Mouse (Mus musculus): Measurements from ENCODE around the gene Oas3.

Oas3 gene

DNA sequence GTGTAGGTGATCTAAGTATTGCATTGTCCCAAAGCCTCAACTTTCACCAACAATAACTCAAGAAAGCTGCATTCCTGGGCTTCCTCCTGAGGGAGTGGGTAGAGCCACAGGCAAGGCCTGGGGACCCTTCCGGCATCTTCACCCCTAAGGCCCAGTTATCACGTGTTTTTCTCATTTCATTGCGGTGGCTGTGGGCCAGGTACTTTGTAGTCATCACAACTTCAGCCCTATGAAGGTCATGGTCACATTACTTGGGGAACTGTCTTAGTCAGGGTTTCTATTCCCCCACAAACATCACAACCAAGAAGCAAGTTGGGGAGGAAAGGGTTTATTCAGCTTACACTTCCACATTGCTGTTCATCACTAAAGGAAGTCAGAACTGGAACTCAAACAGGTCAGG is 24.7 kb downstream of the Oas3 start:
- DNase-seq (ENCODE audit: low spot score), result no peak

DNA sequence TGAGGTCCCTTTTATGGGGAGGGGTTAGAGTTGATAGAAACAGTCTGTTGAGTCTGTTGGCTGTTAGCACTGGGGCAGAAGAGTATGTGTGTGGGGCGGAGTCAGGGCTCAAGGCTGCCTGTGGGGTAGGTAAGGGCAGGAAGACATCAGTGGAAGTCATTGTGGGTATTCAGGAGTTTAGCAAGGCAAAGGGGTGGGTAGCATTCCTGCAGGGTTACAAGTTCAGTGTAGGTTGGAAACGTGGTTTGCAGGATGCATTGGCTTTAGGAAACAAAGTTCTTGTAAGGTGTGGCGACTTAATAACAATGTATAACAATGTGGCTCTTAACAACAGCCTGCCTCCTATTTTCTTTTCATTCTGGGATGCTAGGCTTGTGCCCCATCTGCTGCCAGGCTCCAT is 26.3 kb downstream of the Oas3 start:
- no peak for DNase-seq (ENCODE audit: low spot score)

DNA sequence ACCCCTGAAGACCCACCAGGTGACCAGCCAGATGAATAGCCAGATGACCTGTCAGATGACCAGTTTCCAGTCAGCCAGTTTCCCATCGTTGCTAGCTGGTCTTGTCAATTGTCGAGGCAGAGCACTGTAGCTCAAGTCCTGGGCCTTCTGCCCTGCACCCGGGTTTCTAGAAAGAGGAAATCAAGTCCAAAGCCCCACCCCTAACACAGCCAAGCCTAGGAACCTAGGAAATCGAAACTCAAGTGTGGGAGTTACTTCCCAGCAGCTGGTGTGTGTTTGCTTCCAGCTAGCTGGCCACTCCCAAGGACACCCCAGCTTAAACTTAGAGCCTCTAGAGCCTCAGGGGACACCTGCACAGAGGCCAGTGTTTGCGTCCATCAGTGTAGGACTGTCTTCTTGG is 27.8 kb downstream of the Oas3 start, which contains the start of gene Oas2:
Gene Oas2 (minus strand): TSS at position 166 of the 400 bp plus-strand sequence.
- no peak for DNase-seq (ENCODE audit: low spot score)

DNA sequence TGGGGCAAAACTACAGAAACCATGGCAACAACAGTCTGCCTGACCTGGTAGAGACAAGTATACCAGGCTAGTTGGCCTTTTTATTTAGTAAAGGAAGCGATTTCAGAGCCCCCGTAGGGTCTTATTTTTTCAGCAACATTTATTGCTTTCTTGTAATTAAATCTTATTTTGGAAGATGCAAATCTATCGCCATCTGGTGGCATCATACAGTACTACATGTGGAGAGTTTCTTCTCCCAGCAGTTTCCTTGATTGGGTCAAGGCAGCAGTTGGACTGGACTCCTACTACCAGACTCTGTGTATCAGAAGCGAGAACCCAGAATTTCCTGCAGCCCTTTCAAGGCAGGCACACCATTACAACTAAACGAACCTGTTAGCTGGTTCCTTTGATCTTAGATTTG is 31.0 kb downstream of the Oas3 start:
- peak; percentile 39 for DNase-seq (ENCODE audit: low spot score)

DNA sequence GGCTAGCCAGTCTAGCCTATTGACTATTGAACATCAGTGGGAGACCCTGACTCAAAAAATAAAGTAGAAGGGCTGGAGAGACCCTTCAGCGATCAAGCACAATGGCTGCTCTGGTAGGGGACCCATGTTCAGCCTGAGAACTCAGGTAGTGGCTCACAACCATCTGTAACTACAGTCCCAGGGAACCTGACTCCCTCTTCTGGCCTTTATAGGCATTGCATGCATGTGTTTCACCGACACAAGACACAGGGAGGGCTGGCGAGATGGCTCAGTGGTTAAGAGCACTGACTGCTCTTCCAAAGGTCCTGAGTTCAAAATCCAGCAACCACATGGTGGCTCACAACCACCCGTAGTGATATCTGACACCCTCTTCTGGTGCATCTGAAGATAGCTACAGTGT is 35.3 kb downstream of the Oas3 start:
- DNase-seq (ENCODE audit: low spot score), result peak; percentile 66

DNA sequence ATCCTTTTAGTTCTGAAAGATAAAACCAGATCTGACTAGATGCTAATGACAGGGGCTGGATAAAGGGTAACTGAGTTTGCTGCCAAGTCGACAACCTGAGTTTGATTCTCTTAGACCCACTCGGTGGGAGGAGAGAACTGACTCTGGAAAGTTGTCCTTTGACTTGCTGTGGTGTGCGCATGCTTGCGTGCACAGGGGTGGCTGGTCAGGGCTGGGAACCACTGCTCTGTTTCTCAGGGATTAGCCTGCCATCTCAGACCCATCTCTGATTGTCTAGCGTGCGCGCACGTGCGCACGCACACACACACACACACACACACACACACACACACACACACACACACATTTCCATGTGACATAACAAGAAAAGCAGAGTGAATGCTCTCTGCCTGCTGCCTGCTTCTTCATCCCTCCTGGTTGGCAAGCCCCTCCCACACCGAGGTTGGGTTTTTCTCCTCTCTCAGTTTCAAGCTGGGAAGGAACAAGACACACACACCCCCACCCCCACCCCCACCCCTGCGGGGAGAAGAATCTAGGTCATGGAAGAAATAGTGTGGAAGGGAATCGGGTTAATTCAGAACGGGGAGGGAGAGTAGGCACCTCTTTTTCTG is 43.0 kb downstream of the Oas3 start:
- DNase-seq (ENCODE audit: low spot score), result no peak

DNA sequence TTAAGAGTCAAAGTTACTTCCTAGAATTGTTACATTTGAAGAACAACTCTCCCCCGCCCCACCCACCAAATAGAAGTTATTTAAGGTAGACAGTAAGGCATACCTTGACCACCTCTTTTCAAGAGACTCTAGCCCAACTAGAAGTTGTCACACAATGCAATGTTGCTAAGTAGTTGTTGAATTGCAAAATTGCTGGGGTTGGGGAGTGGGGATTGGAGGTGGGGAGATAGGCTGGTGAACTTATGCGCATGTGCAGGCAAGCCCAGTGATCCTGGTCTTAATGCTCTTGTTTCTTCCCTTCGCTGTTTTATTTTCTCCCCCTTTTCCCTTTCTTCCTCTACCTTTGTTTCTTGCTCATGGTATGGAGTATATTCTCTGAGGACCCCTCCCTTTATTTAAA is 43.8 kb downstream of the Oas3 start:
- DNase-seq (ENCODE audit: low spot score), result no peak

DNA sequence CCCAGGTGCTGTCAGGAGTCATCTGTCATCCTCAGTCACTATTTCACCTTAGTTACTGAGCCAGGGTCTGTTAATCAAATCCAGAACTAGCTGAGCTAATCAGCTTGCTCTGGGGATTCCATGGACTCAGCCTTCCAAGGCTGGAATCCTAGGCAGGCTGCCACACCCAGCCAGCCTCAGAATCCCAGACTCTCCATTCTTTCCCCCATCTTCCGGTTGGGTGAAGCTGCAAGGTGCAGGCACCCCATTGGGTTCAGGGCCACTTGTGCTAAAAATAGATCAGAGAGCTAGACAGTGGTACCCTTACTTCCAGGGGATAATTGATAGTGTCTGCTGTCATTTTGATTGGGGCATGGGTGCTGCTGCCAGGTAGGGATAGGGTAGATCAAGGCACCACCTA is 44.7 kb downstream of the Oas3 start:
- DNase-seq (ENCODE audit: low spot score), result no peak

DNA sequence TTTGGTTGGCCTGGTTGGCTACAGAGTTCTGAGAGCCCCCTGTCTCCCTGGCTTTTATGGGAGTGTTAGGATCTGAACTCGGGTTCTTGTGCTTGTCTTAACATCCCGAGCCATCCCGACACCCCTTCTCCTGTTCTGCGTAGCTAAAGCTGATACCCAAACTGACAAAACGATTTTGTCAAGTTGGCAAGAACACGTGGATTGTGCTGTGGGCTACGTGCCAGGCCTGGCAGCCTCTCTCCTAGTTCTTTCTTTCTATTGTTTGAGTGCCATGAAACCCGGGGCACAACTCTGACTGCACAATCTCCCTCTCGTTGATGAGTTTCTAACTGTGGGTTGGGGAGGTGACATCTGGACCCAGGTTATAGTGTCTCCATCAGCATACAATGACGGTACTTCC is 48.1 kb downstream of the Oas3 start:
- no peak for DNase-seq (ENCODE audit: low spot score)

DNA sequence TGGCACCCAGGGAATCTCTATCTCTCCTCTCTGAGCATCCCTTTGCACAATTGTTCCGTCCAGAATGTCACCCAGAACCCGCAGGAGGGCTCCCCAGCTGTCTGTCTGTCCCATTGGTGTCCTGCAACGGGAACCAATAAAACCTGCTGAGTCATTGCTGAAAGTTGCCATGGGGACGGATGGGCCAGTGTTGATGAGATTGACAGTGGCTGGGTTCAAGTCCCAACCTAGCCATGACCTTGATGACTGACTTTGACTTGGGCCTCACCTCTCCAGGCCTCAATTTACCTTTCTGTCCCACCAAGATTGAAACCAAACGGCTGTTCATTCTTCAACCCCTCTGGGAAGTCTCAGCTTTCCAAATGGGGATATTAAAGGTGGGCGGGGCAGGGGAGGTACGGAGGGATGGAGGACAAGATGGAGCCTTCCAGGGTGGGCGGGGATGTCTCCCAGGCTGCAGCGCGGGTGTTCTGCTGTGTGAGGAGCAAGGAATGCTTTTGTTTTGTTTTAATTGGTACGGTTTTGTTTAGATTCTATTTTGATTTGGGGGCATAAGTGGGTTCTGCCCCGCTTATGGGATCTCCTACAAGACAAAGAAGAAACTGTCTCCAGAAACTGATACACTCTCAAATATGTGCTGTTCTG is 51.5 kb downstream of the Oas3 start:
- no peak for DNase-seq (ENCODE audit: low spot score)

DNA sequence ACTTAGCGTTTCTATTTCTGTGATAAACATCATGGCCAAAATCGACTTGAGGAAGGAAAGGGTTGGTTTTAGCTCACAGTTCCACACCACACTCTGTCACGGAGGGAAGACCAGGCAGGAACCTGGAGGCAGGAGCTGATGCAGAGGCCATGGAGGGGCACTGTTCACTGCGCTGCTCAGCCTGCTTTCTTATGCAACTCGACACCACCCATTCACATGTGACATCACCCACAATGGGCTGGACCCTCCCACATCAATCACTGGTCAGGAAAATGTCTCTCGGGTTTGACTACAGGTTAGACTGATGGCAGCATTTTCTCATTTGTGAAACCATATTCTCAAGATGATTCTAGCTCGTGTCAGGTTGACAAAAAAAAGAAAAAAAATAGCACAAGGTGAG is 56.5 kb downstream of the Oas3 start:
- DNase-seq (ENCODE audit: low spot score), result no peak

DNA sequence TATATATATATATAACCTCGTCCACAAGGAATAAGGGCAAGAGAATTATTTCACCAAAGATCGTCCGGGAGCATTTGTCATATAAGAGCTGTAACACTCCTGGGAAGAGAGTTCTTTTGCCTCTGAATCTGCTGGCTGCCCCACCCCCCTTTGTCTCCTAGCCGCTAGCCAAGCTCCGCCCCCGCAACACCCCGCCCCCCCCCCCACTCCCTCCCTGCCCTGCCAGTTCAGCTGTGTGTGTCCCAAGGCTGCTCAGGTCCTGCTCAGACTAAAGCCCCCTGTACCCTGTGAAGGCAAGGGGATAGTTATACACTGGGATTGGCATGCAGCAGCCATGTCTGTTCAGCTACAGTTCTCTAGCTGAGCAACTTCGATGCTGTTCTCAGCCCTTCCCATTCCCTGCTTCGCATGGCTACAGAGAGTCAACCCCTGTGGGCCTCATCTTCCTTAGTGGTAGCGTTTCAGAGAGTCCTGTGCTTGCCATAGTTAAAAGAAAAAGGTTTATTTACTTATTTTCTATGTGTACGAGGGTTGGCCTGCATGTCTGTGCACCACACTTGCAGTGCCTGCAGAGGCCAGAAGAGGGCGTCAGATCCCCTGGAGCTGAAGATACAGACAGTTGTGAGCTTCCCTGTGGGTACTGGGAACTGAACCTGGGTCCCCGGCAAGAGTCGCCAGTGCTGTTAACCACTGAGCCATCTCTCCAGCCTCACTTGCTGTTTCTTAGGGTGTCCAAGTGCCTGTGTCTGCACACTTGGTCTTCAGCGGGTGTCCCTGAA is 58.7 kb downstream of the Oas3 start:
- no peak for DNase-seq (ENCODE audit: low spot score)

DNA sequence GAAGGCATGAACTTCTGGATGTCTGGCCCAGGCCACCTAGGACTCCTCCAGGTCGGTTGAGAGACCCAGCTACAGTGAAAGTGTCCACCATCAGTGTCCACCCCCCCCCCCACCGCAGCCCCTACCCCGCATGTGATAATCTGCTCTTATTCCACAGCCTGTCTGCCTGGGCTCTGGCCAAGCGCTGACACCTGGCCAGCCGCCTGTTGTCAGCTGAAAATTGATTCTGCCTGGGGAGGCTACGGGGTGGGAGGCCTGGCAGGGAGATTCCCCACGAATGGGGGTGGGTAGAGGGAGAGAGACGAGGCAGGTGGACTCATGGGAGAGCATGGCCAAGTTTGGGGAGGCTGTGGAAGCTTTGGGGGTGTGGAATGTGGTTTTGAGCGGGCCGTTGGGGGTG is 60.3 kb downstream of the Oas3 start:
- DNase-seq (ENCODE audit: low spot score), result no peak

DNA sequence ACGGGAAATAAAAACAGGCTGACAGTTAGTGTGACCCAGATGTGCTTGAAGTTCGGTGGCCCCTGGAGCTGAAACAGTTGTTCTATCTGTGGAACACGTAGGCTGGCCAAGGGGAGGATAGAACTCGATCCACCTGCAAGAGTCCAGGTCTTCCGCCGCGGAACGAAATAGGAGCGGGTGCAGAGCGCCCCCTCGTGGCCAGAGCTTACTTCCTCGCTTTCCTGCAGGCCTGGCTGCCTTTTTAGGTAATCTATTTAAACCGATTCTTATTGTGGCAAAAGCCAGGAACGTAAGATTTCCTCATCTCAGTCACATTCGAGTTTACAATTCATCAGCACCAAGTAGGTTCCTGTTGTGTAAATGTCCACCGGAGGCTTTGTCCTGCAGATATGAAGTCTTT is 63.1 kb downstream of the Oas3 start:
- DNase-seq (ENCODE audit: low spot score), result peak; percentile 86

DNA sequence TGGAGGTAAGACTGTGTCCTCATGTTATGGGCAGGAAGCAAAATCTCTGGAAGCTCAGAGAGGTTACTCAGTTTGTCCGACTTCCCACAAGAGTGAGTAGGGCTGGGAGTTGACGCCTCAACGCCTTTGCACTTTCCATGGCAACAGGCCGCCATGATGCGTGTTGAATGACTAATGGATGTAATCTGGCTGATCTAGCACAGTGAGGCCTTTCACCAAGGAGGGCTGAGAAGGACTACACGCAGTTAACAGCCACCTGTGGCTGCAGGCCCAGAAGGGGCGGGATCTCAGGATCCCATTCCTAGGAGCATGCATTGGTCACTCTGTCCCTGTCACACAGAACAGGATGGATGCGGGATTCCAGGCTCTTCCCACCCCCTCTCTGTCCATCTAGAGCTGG is 64.7 kb downstream of the Oas3 start:
- DNase-seq (ENCODE audit: low spot score), result no peak

DNA sequence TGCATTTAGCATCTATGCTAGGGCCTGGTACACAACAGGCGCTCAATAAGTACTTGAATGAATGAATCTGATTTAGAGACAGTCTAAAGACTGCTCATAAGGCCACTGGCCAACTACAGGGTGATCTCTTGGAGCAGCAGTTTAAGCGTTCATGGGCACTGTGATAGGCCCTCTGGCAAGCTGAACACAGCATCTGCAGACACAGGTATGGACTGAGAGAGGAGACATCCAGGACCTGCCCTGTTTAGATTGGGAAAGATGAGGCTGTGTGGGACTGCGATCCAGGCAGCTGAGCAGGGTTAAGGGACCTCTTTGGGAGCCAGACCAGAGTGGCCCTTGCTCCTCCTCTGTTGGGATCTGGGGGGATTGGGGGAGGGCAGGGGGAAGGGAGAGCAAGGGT is 65.6 kb downstream of the Oas3 start, which contains the start of gene Dtx1:
Gene Dtx1 (minus strand): TSS at position 101 of the 400 bp plus-strand sequence.
- no peak for DNase-seq (ENCODE audit: low spot score)

DNA sequence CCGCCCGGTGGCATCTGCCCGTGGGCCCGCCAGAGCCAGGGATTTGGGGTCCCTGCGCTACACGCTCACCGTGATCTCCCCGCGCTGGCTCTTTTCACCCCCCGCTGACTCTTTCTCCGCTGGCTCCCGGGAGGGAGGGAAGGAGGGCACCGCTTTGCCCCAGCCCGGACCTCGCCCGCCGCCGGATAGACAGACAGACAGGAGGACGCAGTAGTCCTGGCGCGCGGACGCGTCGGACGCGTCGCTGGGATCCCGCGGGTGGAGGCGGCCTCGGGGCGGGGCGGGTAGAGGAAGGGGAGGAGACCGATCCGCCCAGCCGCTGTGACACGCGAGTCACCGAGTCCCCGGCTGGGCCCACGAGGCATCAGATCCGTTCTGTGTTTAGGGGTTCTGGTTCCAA is 66.0 kb downstream of the Oas3 start:
- DNase-seq (ENCODE audit: low spot score), result peak; percentile 85

DNA sequence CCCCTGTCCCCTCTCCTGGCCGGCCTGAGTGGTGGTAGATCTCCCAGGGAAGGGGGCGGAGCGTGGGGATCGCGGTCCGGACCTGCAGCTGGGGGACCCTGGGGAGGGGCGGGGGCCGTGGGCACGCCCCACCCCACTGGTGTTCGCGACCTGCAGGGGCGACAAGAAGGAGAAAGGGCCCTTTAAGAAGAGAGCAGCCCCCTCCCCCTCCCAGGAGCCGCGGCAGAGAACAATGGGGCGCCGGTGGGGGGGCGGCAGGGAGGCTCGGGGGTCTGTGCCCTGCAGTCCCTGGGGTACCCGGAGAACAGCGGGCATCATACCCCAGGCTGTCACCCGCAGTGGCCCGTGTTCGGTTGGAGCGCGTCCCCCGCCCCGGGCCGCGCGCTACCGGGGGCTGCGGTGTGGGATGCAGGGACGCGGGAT is 66.6 kb downstream of the Oas3 start:
- DNase-seq (ENCODE audit: low spot score), result no peak

DNA sequence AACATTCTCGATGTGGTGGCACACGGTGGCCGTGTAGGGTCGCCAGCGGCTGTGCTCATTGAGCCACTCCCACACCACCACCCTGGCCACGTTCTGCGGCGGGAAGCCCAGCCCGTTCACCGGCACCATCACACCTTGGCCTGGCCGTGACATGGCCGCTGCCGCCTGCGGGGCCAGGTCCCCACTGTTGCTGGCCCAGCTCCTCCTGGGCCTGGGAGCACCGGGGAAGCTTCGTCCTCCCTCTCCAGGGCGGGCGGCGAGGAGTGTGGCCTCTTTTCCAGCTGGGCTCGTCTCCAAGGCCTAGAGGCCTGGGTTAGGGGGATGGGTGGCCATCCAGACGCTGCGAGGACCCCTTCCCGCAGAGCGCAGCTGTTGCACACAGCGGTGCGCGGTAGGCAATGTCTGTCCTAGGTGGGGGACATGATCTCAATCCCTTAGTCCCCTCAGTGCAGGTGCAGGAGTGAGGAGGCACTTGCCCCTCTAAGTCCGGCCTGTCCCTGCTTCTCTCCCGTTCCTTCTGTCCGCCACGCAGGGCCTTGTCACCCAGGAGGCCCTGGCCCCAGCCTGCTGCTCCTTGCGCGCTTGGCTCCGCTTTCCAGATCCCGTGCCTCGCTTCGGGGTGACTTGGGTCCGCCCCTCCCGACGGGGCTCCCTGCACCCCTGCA is 67.2 kb downstream of the Oas3 start:
- no peak for DNase-seq (ENCODE audit: low spot score)

DNA sequence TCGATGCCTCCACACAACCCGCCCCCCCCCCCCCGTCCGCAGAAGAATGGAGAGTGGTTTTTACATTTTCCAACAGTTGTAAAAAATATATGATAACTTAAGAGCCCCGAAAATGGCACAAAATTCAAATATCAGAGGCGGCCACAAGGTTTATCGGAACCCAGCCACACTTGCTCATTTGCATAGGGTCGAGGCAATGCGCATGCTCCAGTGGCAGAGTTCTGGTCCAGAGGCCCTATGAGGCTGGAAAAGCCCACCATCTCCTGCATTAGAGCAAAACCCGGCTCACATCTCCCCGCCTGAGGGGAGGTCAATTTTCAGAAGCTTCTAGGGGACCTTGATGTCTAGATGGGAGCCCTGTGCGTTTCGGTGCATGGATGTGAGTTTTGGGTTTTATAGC is 70.5 kb downstream of the Oas3 start:
- DNase-seq (ENCODE audit: low spot score), result no peak

DNA sequence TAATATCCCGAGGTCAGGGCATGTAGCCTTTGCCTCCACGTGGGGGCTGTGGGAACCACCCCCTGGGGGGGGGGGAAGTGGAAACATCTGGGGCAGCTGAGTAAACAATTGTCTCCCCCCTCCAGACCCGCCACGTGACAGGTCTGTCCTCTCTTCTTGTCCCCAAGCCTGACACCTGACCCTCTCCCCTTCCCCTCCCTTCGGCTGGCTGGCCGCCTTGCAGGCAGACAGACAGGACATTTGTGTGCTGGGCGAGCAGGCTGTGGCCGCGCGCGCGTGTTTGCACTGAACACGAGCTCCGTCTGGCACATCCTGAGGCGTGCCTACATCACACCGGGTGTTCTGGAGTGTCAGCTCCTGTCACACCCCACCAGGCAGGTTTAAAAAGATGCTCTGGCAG is 70.9 kb downstream of the Oas3 start:
- no peak for DNase-seq (ENCODE audit: low spot score)

DNA sequence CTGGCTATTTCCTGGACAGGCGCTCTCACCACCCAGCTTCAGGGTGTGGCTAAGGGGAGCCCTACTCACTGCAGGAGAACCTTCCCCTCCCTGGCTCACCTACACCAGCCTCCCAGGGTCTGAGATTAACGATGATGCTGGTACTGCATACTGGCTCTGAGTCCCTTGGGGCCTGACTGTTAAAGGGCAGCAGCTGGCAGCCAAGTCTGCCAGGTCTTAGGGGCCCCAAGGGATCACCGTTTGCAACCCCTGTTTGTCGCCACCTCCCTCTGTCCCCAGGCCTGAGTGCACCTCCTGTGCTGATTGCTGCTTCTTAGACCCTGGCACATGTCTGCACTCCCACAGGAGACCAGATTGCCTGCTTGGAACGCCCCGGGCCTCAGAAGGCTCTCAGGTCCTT is 73.0 kb downstream of the Oas3 start:
- no peak for DNase-seq (ENCODE audit: low spot score)

DNA sequence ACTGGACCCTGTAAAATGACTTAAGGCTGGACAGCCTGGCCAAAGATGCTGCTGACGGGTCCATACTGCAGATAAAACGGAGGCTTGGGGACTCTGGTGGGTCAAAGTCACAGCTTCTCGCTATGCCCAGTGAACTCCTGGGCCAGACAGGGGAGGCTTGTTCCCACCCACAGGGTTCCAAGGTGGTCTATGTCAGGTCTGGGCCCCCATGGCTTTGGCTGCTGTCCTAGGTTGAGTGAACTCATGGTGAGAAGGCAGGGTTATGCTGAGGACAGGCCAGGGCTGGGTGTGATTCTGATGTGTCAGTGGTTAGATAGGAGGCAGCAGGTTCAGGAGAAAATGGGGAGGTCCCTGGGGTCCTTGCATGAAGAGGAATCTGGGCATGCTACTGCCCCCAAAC is 73.8 kb downstream of the Oas3 start:
- DNase-seq (ENCODE audit: low spot score), result no peak

Data from T-cell, adult 2 months (primary cell).